Mouse (Mus musculus): ENCODE measurements at regions not wholly inside any gene's neighbourhood (a gene's known extent, or its start where the extent isn't known, plus 50 kb on each side); places are given as distances from the start of the nearest gene placed in this dataset.

GRCm38 (mm10) chr9:88269216-88269615 is 57.8 kb upstream of the Nt5e start:
- TF ChIP-seq GATA2 (IDR thresholded peaks at IDR 0.05; ENCODE audit: borderline replicate concordance, low read depth, low read length) (no peak), CTCF (IDR thresholded peaks at IDR 0.05; ENCODE audit: low read depth, low read length) (no peak)
